Mouse (Mus musculus) cerebellum, adult 18-20 months (tissue): ENCODE measurements at regions not wholly inside any gene's neighbourhood (a gene's known extent, or its start where the extent isn't known, plus 50 kb on each side); places are given as distances from the start of the nearest gene placed in this dataset.

Experiments used
- DNase-seq, 2 experiments: peaks; one replicate each; pipeline ENCODE4 v3.0.0; 2021

GRCm38 (mm10) chr15:25536451-25537334 is 85.6 kb upstream of the Myo10 start:
- DNase-seq: no peak

GRCm38 (mm10) chr15:25539344-25540176 is 82.8 kb upstream of the Myo10 start:
- peak; percentile 14 to 22 for DNase-seq

- no peak for DNase-seq
Observed at GRCm38 (mm10) chr15:25542382-25542781, 79.9 kb upstream of the Myo10 start.

- DNase-seq: no peak
Observed at GRCm38 (mm10) chr15:25546185-25546584, 76.1 kb upstream of the Myo10 start.

- no peak for DNase-seq
Observed at GRCm38 (mm10) chr15:25550269-25551054, 71.9 kb upstream of the Myo10 start.

GRCm38 (mm10) chr15:25554945-25555344 is 67.4 kb upstream of the Myo10 start:
- DNase-seq: no peak

- no peak for DNase-seq
Observed at GRCm38 (mm10) chr15:25555852-25556251, 66.5 kb upstream of the Myo10 start.

GRCm38 (mm10) chr15:25557566-25557965 is 64.8 kb upstream of the Myo10 start:
- DNase-seq: no peak

- DNase-seq: no peak
Observed at GRCm38 (mm10) chr15:25558240-25558639, 64.1 kb upstream of the Myo10 start.

- peak in 1 of 2 experiments; percentile 10 for DNase-seq
Observed at GRCm38 (mm10) chr15:25563641-25564040, 58.7 kb upstream of the Myo10 start.

- DNase-seq: no peak
Observed at GRCm38 (mm10) chr15:25572495-25572894, 49.8 kb upstream of the Myo10 start.
